In the genomic region with DNA sequence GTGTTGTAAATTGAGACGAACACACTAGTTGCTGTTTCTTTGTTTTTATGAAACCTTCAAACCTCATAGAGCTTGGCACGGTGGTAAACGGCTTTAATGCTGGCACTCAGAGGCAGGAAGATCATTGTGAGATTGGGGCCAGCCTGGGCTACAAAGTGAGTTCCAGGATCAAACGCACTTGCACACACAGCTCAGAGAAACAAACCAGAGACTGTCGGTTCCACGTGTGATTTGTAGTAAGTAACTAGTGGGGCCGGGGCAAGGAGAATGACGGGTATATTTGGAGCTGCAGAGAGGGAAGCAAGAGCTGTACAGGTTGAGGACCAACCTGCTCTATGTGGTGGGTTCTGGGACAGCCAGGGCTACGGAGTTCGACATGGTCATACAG, we compare ENCODE assay signal across 8 mouse cellular contexts. TPM values are rescaled to one million over a fixed set of nuclear protein-coding genes. Genes with fewer than 3 reads are reported as not detected.
DNase-seq lines count a peak whose midpoint lies in the region; ATAC-seq and TF ChIP-seq lines count a peak whose summit lies in the region.

No protein-coding gene starts in this region.

- peak; percentile 24 for DNase-seq in lung, embryonic 14.5 days
- DNase-seq in lung, adult 18-20 months: no peak
- peak; percentile 10 for DNase-seq in embryonic facial prominence, embryonic 14.5 days (ENCODE audit: low spot score)
- no peak for DNase-seq in frontal cortex, postnatal 10 days (ENCODE audit: low spot score in 2 of 2)
- no peak for DNase-seq in retina, postnatal 1 day
- no peak for DNase-seq in cerebellum, postnatal 4 days (ENCODE audit: low spot score in 2 of 2)

- no peak for TF ChIP-seq CTCF in lung, embryonic 14.5 days (IDR thresholded peaks at IDR 0.05; ENCODE audit: low read depth)
- TF ChIP-seq CTCF in olfactory bulb, adult 2 months (IDR thresholded peaks at IDR 0.05; ENCODE audit: insufficient read depth, low read depth, low read length): no peak

- peaks cover 13% of the 10 kb centered on the region for H3K4me1 ChIP-seq in lung, embryonic 14.5 days (ENCODE audit: insufficient read depth)
- H3K4me1 ChIP-seq in embryonic facial prominence, embryonic 14.5 days (ENCODE audit: control insufficient read depth, insufficient read depth, low read length): peaks cover 20% of the 10 kb centered on the region; the same call in 1 of the 2 replicates
- H3K4me1 ChIP-seq in limb, embryonic 12.5 days (replicated peaks): peaks cover 33% of the 10 kb centered on the region
- peaks cover 15% of the 10 kb centered on the region for H3K4me1 ChIP-seq in olfactory bulb, adult 2 months (ENCODE audit: control insufficient read depth, insufficient read depth, low read length)

- H3K9ac ChIP-seq in lung, embryonic 14.5 days: peak overlapping the region; percentile 94
- H3K9ac ChIP-seq in embryonic facial prominence, embryonic 14.5 days (ENCODE audit: low read depth, low read length): peak overlapping the region; percentile 91
- H3K9ac ChIP-seq in limb, embryonic 12.5 days (replicated peaks): peak overlapping the region; percentile 94

- H3K9me3 ChIP-seq in lung, embryonic 14.5 days (ENCODE audit: low read depth, low read length): no peaks in the 10 kb centered on the region
- H3K9me3 ChIP-seq in embryonic facial prominence, embryonic 14.5 days (ENCODE audit: control insufficient read depth, low read length): no peaks in the 10 kb centered on the region
- no peaks in the 10 kb centered on the region for H3K9me3 ChIP-seq in limb, embryonic 12.5 days

- no peak for ATAC-seq in lung, embryonic 14.5 days (ENCODE audit: insufficient read depth)
- no peak for ATAC-seq in embryonic facial prominence, embryonic 14.5 days (ENCODE audit: low read depth)
- no peak for ATAC-seq in limb, embryonic 12.5 days (ENCODE audit: insufficient number of reproducible peaks, insufficient read depth, low FRiP score, low TSS enrichment, low read depth)

- H3K27me3 ChIP-seq in lung, embryonic 14.5 days (ENCODE audit: insufficient read depth, low read length): no peaks in the 10 kb centered on the region
- no peaks in the 10 kb centered on the region for H3K27me3 ChIP-seq in embryonic facial prominence, embryonic 14.5 days (replicated peaks; ENCODE audit: control insufficient read depth, insufficient read depth, low read length)
- no peaks in the 10 kb centered on the region for H3K27me3 ChIP-seq in limb, embryonic 12.5 days

- no peak for TF ChIP-seq POLR2A in olfactory bulb, adult 2 months (IDR thresholded peaks at IDR 0.05; ENCODE audit: insufficient read depth, low read depth, low read length)

- H3K27ac ChIP-seq in lung, embryonic 14.5 days (ENCODE audit: low read depth): peak overlapping the region; percentile 98
- H3K27ac ChIP-seq in embryonic facial prominence, embryonic 14.5 days (replicated peaks; ENCODE audit: low read depth, low read length): peak overlapping the region; percentile 96
- H3K27ac ChIP-seq in limb, embryonic 12.5 days: peak overlapping the region; percentile 96
- H3K27ac ChIP-seq in olfactory bulb, adult 2 months (ENCODE audit: insufficient read depth, low read depth, low read length): peak overlapping the region; percentile 73; the same call in 1 of the 2 replicates

- 22% methylated on average over 10 of the region's 10 CpGs for WGBS in lung, embryonic 14.5 days
- 28% methylated on average over 10 of the region's 10 CpGs for WGBS in embryonic facial prominence, embryonic 14.5 days
- 31% methylated on average over 10 of the region's 10 CpGs for WGBS in limb, embryonic 12.5 days
- WGBS in olfactory bulb, adult 2 months: 12% methylated on average over 10 of the region's 10 CpGs

- H3K36me3 ChIP-seq in lung, embryonic 14.5 days (ENCODE audit: insufficient read depth): no peaks in the 10 kb centered on the region
- no peaks in the 10 kb centered on the region for H3K36me3 ChIP-seq in embryonic facial prominence, embryonic 14.5 days (ENCODE audit: control insufficient read depth, insufficient read depth, low read length)
- H3K36me3 ChIP-seq in limb, embryonic 12.5 days: 0 out of 2 replicates have a peak, but pooled peaks cover 3% of the 10 kb centered on the region

- H3K4me3 ChIP-seq in lung, embryonic 14.5 days (ENCODE audit: low read depth, low read length): peak overlapping the region; percentile 68
- H3K4me3 ChIP-seq in embryonic facial prominence, embryonic 14.5 days (ENCODE audit: low read depth, low read length): peak overlapping the region; percentile 80
- H3K4me3 ChIP-seq in limb, embryonic 12.5 days (replicated peaks): peak overlapping the region; percentile 85
- H3K4me3 ChIP-seq in olfactory bulb, adult 2 months (ENCODE audit: insufficient read depth, low read depth, low read length): peak overlapping the region; percentile 81

- H3K4me2 ChIP-seq in lung, embryonic 14.5 days: peak overlapping the region; percentile 92
- H3K4me2 ChIP-seq in embryonic facial prominence, embryonic 14.5 days (ENCODE audit: low read depth, low read length): peak overlapping the region; percentile 91
- peak overlapping the region; percentile 57 for H3K4me2 ChIP-seq in limb, embryonic 12.5 days

RNA-seq across cellular contexts. Expression of a gene that starts 0.9 kb away (rescaled TPM):
- 14.4 and 16.2 TPM in 2 replicates for polyA plus RNA-seq in lung, embryonic 14.5 days (2014; fragmentation: Nextera tagmentation; extraction: Ambion mirVana)
- polyA plus RNA-seq in embryonic facial prominence, embryonic 14.5 days (2014; fragmentation: Nextera tagmentation; extraction: Ambion mirVana): 17.1 and 17.2 TPM in 2 replicates
- polyA plus RNA-seq in limb, embryonic 12.5 days (2016; fragmentation: Nextera tagmentation; extraction: Ambion mirVana): 12.8 and 13.0 TPM in 2 replicates
- polyA plus RNA-seq in olfactory bulb, adult 2 months (2012; ENCODE audit: insufficient read depth, insufficient read length, low replicate concordance, missing spikeins): 113 TPM in 1 of 2 replicates, not detected in the other

RNA-seq across cellular contexts. Expression of a gene that starts 52.4 kb away (rescaled TPM):
- polyA plus RNA-seq in lung, embryonic 14.5 days (2014; fragmentation: Nextera tagmentation; extraction: Ambion mirVana): 9.5 and 10.1 TPM in 2 replicates
- polyA plus RNA-seq in embryonic facial prominence, embryonic 14.5 days (2014; fragmentation: Nextera tagmentation; extraction: Ambion mirVana): 9.8 and 10.0 TPM in 2 replicates
- 9.9 and 11.9 TPM in 2 replicates for polyA plus RNA-seq in limb, embryonic 12.5 days (2016; fragmentation: Nextera tagmentation; extraction: Ambion mirVana)
- polyA plus RNA-seq in olfactory bulb, adult 2 months (2012; ENCODE audit: insufficient read depth, insufficient read length, low replicate concordance, missing spikeins): not detected in 2 replicates

RNA-seq across cellular contexts. Expression of a gene that starts 52.6 kb away (rescaled TPM):
- 8.9 and 9.8 TPM in 2 replicates for polyA plus RNA-seq in lung, embryonic 14.5 days (2014; fragmentation: Nextera tagmentation; extraction: Ambion mirVana)
- polyA plus RNA-seq in embryonic facial prominence, embryonic 14.5 days (2014; fragmentation: Nextera tagmentation; extraction: Ambion mirVana): 5.4 and 7.2 TPM in 2 replicates
- 11.9 and 12.2 TPM in 2 replicates for polyA plus RNA-seq in limb, embryonic 12.5 days (2016; fragmentation: Nextera tagmentation; extraction: Ambion mirVana)
- not detected in 2 replicates for polyA plus RNA-seq in olfactory bulb, adult 2 months (2012; ENCODE audit: insufficient read depth, insufficient read length, low replicate concordance, missing spikeins)

Comparison
In these comparisons a context has a peak if more than half of its experiments do, and no peak if none do; other contexts are left out.
1. DNase-seq: peak in lung, embryonic 14.5 days (single experiment) and embryonic facial prominence, embryonic 14.5 days (single experiment); none in lung, adult 18-20 months (0 of 2), frontal cortex, postnatal 10 days (0 of 2), retina, postnatal 1 day (single experiment) and cerebellum, postnatal 4 days (0 of 2).
2. RNA of a gene that starts 52.4 kb away (polyA plus RNA-seq): 9.5 to 10.1 TPM in lung, embryonic 14.5 days, 9.9 to 11.9 TPM in limb, embryonic 12.5 days and 9.8 to 10.0 TPM in embryonic facial prominence, embryonic 14.5 days; not detected in olfactory bulb, adult 2 months; every median in the first group is over 10 times any median in the second.
3. Peak in every context shown above with its lines, with median percentiles within 50 percentile points of each other: H3K27ac ChIP-seq, H3K4me2 ChIP-seq, H3K4me3 ChIP-seq and H3K9ac ChIP-seq.